Comparison of ENCODE assay signal across 8 mouse cellular contexts in the genomic region with DNA sequence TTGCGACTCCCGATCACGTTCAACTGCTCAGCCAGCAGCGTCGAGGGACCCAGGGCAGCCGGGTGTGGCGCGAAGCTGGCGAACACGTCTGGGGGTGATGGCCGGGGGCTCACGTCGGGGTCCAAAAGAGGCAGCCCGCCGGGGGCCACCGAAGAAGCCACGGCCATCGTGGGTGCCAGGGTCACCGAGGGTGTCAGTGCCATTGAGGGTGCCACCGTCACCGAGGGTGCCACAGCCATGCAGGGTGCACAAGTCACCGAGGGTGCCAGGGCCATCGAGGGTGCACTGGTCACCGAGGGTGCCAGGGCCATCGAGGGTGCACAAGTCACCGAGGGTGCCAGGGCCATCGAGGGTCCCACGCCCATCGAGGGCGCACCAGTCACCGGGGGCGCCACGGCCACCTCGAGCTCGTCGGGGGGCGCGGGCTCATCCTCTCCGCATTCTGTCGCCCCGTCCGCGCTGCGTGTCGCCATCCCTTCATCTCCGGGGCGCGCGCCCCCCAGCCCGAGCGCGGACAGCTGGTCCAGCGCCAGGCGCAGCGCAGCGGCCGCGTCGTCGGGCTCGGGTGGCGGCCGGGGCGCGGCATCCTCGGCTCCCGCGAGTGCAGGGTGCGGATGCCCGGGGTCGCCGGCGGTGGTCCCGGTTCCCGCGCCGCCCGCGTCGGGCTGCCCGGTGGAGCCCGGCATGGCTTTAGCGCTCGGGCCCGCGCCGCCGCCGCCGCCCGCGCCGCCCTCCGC. TPM values are rescaled to one million over a fixed set of nuclear protein-coding genes. Genes with fewer than 3 reads are reported as not detected.
A peak's percentile ranks its signal among the peaks of the same experiment; 100 is the strongest.
DNase-seq lines count a peak whose midpoint lies in the region; ATAC-seq and TF ChIP-seq lines count a peak whose summit lies in the region.

No protein-coding gene starts in this region.

- peaks cover 14% of the 10 kb centered on the region; the same call in 1 of the 2 replicates for H3K4me1 ChIP-seq in lung, embryonic 14.5 days (ENCODE audit: insufficient read depth)
- H3K4me1 ChIP-seq in heart, embryonic 16.5 days (ENCODE audit: control insufficient read depth, insufficient read depth, low read length) = peaks cover 22% of the 10 kb centered on the region
- H3K4me1 ChIP-seq in liver, postnatal 0 days (ENCODE audit: insufficient read depth) = peaks cover 46% of the 10 kb centered on the region
- peaks cover 12% of the 10 kb centered on the region; the same call in 1 of the 2 replicates for H3K4me1 ChIP-seq in stomach, postnatal 0 days (replicated peaks; ENCODE audit: control insufficient read depth, insufficient read depth)

- peak overlapping the region; percentile 77 for H3K4me2 ChIP-seq in lung, embryonic 14.5 days
- H3K4me2 ChIP-seq in heart, embryonic 16.5 days (ENCODE audit: low read depth, low read length) = peak overlapping the region; percentile 98
- H3K4me2 ChIP-seq in liver, postnatal 0 days (ENCODE audit: low read depth, low read length) = peak overlapping the region; percentile 99
- H3K4me2 ChIP-seq in stomach, postnatal 0 days (replicated peaks; ENCODE audit: low read depth) = peak overlapping the region; percentile 83

- TF ChIP-seq EP300 in liver, postnatal 0 days (IDR thresholded peaks at IDR 0.05; ENCODE audit: low read depth) = no peak
- no peak for TF ChIP-seq EP300 in stomach, postnatal 0 days (optimal IDR thresholded peaks at IDR 0.05)

- peak; percentile 4; the same call in 1 of the 2 replicates for ATAC-seq in lung, embryonic 14.5 days (ENCODE audit: insufficient read depth)
- peak; percentile 15 for ATAC-seq in heart, embryonic 16.5 days (replicated peaks; ENCODE audit: extremely low read depth, insufficient read depth, low FRiP score)
- ATAC-seq in liver, postnatal 0 days = peak; percentile 9
- peak; percentile 7; the same call in 1 of the 2 replicates for ATAC-seq in stomach, postnatal 0 days (ENCODE audit: low FRiP score, low TSS enrichment)

- peak; percentile 57 to 70 for DNase-seq in adrenal gland, adult (ENCODE audit: inconsistent age in 2 of 2, low spot score in 1 of 2)
- DNase-seq in adrenal gland, postnatal 10 days = no peak
- DNase-seq in lung, embryonic 14.5 days = peak; percentile 56
- DNase-seq in lung, postnatal 25 days (ENCODE audit: low spot score) = no peak
- DNase-seq in liver, postnatal 0 days = peak; percentile 38
- peak; percentile 50 for DNase-seq in stomach, postnatal 0 days (ENCODE audit: low spot score)
- DNase-seq in layer of hippocampus, adult 8-10 months (ENCODE audit: low spot score in 2 of 2) = no peak

- peak overlapping the region; percentile 95 for H3K4me3 ChIP-seq in lung, embryonic 14.5 days (ENCODE audit: low read depth, low read length)
- H3K4me3 ChIP-seq in heart, embryonic 16.5 days (ENCODE audit: low read length) = peak overlapping the region; percentile 75
- H3K4me3 ChIP-seq in liver, postnatal 0 days (ENCODE audit: low read depth, low read length) = peak overlapping the region; percentile 63
- peak overlapping the region; percentile 73 for H3K4me3 ChIP-seq in stomach, postnatal 0 days (ENCODE audit: low read depth, low read length)

- no peak for TF ChIP-seq CTCF in lung, embryonic 14.5 days (IDR thresholded peaks at IDR 0.05; ENCODE audit: low read depth)
- no peak for TF ChIP-seq CTCF in liver, postnatal 0 days (IDR thresholded peaks at IDR 0.05; ENCODE audit: low read depth)
- TF ChIP-seq CTCF in stomach, postnatal 0 days (IDR thresholded peaks at IDR 0.05; ENCODE audit: low read depth) = no peak

- H3K27me3 ChIP-seq in lung, embryonic 14.5 days (ENCODE audit: insufficient read depth, low read length) = no peaks in the 10 kb centered on the region
- H3K27me3 ChIP-seq in heart, embryonic 16.5 days (ENCODE audit: control insufficient read depth, insufficient read depth, low read length) = no peaks in the 10 kb centered on the region
- peaks cover 10% of the 10 kb centered on the region; the same call in 1 of the 2 replicates for H3K27me3 ChIP-seq in liver, postnatal 0 days (ENCODE audit: insufficient read depth, low read length)
- no peaks in the 10 kb centered on the region for H3K27me3 ChIP-seq in stomach, postnatal 0 days (ENCODE audit: control insufficient read depth, insufficient read depth, low read length)

- under 1% methylated on average over 91 of the region's 94 CpGs for WGBS in lung, embryonic 14.5 days
- WGBS in heart, embryonic 16.5 days = under 1% methylated on average over 83 of the region's 94 CpGs
- WGBS in liver, postnatal 0 days (ENCODE audit: insufficient replicate concordance) = 3% methylated on average over 63 of the region's 94 CpGs
- under 1% methylated on average over 44 of the region's 94 CpGs for WGBS in stomach, postnatal 0 days

- H3K9me3 ChIP-seq in lung, embryonic 14.5 days (ENCODE audit: low read depth, low read length) = no peaks in the 10 kb centered on the region
- H3K9me3 ChIP-seq in heart, embryonic 16.5 days (replicated peaks; ENCODE audit: control insufficient read depth, low read length) = no peaks in the 10 kb centered on the region
- H3K9me3 ChIP-seq in liver, postnatal 0 days (ENCODE audit: low read length) = no peaks in the 10 kb centered on the region
- no peaks in the 10 kb centered on the region for H3K9me3 ChIP-seq in stomach, postnatal 0 days (ENCODE audit: control insufficient read depth, low read length)

- peaks cover 50% of the 10 kb centered on the region for H3K36me3 ChIP-seq in lung, embryonic 14.5 days (ENCODE audit: insufficient read depth)
- peaks cover 23% of the 10 kb centered on the region for H3K36me3 ChIP-seq in heart, embryonic 16.5 days (ENCODE audit: control insufficient read depth, insufficient read depth)
- peaks cover 12% of the 10 kb centered on the region for H3K36me3 ChIP-seq in liver, postnatal 0 days (replicated peaks; ENCODE audit: insufficient read depth, low read length)
- peaks cover 5% of the 10 kb centered on the region for H3K36me3 ChIP-seq in stomach, postnatal 0 days (ENCODE audit: control insufficient read depth, insufficient read depth, low read length)

- peak overlapping the region; percentile 97 for H3K9ac ChIP-seq in lung, embryonic 14.5 days
- peak overlapping the region; percentile 87 for H3K9ac ChIP-seq in heart, embryonic 16.5 days (ENCODE audit: low read length)
- peak overlapping the region; percentile 76 for H3K9ac ChIP-seq in liver, postnatal 0 days (replicated peaks)
- H3K9ac ChIP-seq in stomach, postnatal 0 days (ENCODE audit: low read length) = peak overlapping the region; percentile 92

- peak overlapping the region; percentile 93 for H3K27ac ChIP-seq in lung, embryonic 14.5 days (ENCODE audit: low read depth)
- peak overlapping the region; percentile 44 for H3K27ac ChIP-seq in heart, embryonic 16.5 days (ENCODE audit: low read length)
- peak overlapping the region; percentile 57; the same call in 1 of the 2 replicates for H3K27ac ChIP-seq in liver, postnatal 0 days (ENCODE audit: low read depth)
- H3K27ac ChIP-seq in stomach, postnatal 0 days (replicated peaks) = peak overlapping the region; percentile 83

RNA-seq across cellular contexts. Expression of a gene that starts 0.6 kb away (rescaled TPM):
- total RNA-seq in adrenal gland, postnatal 10 days (2021) = 10 to 100 TPM; 19.6 to 21.8 TPM
- 7.4 and 8.6 TPM in 2 replicates for polyA plus RNA-seq in lung, embryonic 14.5 days (2014; fragmentation: Nextera tagmentation; extraction: Ambion mirVana)
- polyA plus RNA-seq in heart, embryonic 16.5 days (2015; fragmentation: Nextera tagmentation; extraction: Ambion mirVana) = 2.8 TPM in 2 replicates
- polyA plus RNA-seq in liver, postnatal 0 days (2015; fragmentation: Nextera tagmentation; extraction: Ambion mirVana) = 0.72 and 0.99 TPM in 2 replicates
- polyA plus RNA-seq in stomach, postnatal 0 days (2015; fragmentation: Nextera tagmentation; extraction: Ambion mirVana) = 4.1 and 4.5 TPM in 2 replicates
- total RNA-seq in layer of hippocampus, adult 8-10 months (2022) = 10 to 100 TPM; 17.0 to 19.6 (median 18.3) TPM

RNA-seq across cellular contexts. Expression of a gene that starts 12.4 kb away (rescaled TPM):
- 100 to 1,000 TPM; 103 to 113 TPM for total RNA-seq in adrenal gland, postnatal 10 days (2021)
- 224 and 268 TPM in 2 replicates for polyA plus RNA-seq in lung, embryonic 14.5 days (2014; fragmentation: Nextera tagmentation; extraction: Ambion mirVana)
- 136 and 155 TPM in 2 replicates for polyA plus RNA-seq in heart, embryonic 16.5 days (2015; fragmentation: Nextera tagmentation; extraction: Ambion mirVana)
- 33.4 and 33.5 TPM in 2 replicates for polyA plus RNA-seq in liver, postnatal 0 days (2015; fragmentation: Nextera tagmentation; extraction: Ambion mirVana)
- 81.1 and 82.9 TPM in 2 replicates for polyA plus RNA-seq in stomach, postnatal 0 days (2015; fragmentation: Nextera tagmentation; extraction: Ambion mirVana)
- total RNA-seq in layer of hippocampus, adult 8-10 months (2022) = 100 to 1,000 TPM; 149 to 154 (median 150) TPM

RNA-seq across cellular contexts. Expression of a gene that starts 19.7 kb away (rescaled TPM):
- total RNA-seq in adrenal gland, postnatal 10 days (2021) = 1,000 to 10,000 TPM; 1,321 to 1,365 TPM
- 663 and 669 TPM in 2 replicates for polyA plus RNA-seq in lung, embryonic 14.5 days (2014; fragmentation: Nextera tagmentation; extraction: Ambion mirVana)
- polyA plus RNA-seq in heart, embryonic 16.5 days (2015; fragmentation: Nextera tagmentation; extraction: Ambion mirVana) = 1,492 and 1,877 TPM in 2 replicates
- polyA plus RNA-seq in liver, postnatal 0 days (2015; fragmentation: Nextera tagmentation; extraction: Ambion mirVana) = 753 and 771 TPM in 2 replicates
- polyA plus RNA-seq in stomach, postnatal 0 days (2015; fragmentation: Nextera tagmentation; extraction: Ambion mirVana) = 859 and 899 TPM in 2 replicates
- 100 to 1,000 TPM; 320 to 446 (median 390) TPM for total RNA-seq in layer of hippocampus, adult 8-10 months (2022)

RNA-seq across cellular contexts. Expression of a gene that starts 30.6 kb away (rescaled TPM):
- total RNA-seq in adrenal gland, postnatal 10 days (2021) = under 1 TPM in 1 of 2 experiments, not detected in 1; 0.12 TPM
- polyA plus RNA-seq in lung, embryonic 14.5 days (2014; fragmentation: Nextera tagmentation; extraction: Ambion mirVana) = 0.61 and 0.77 TPM in 2 replicates
- 0.07 and 0.14 TPM in 2 replicates for polyA plus RNA-seq in heart, embryonic 16.5 days (2015; fragmentation: Nextera tagmentation; extraction: Ambion mirVana)
- polyA plus RNA-seq in liver, postnatal 0 days (2015; fragmentation: Nextera tagmentation; extraction: Ambion mirVana) = 0.08 and 0.20 TPM in 2 replicates
- polyA plus RNA-seq in stomach, postnatal 0 days (2015; fragmentation: Nextera tagmentation; extraction: Ambion mirVana) = 0.07 TPM in 2 replicates
- total RNA-seq in layer of hippocampus, adult 8-10 months (2022) = 10 to 100 TPM; 18.0 to 36.4 (median 30.4) TPM

RNA-seq across cellular contexts. Expression of a gene that starts 38.7 kb away (rescaled TPM):
- 10 to 100 TPM in 1 of 2 experiments, 1 to 10 TPM in 1; 7.6 to 18.7 TPM for total RNA-seq in adrenal gland, postnatal 10 days (2021)
- 0.68 and 1.2 TPM in 2 replicates for polyA plus RNA-seq in lung, embryonic 14.5 days (2014; fragmentation: Nextera tagmentation; extraction: Ambion mirVana)
- polyA plus RNA-seq in heart, embryonic 16.5 days (2015; fragmentation: Nextera tagmentation; extraction: Ambion mirVana) = 15.5 and 16.0 TPM in 2 replicates
- 1.5 and 1.8 TPM in 2 replicates for polyA plus RNA-seq in liver, postnatal 0 days (2015; fragmentation: Nextera tagmentation; extraction: Ambion mirVana)
- polyA plus RNA-seq in stomach, postnatal 0 days (2015; fragmentation: Nextera tagmentation; extraction: Ambion mirVana) = 12.2 and 12.8 TPM in 2 replicates
- total RNA-seq in layer of hippocampus, adult 8-10 months (2022) = 1 to 10 TPM; 5.8 to 7.4 (median 6.7) TPM

Comparison
In these comparisons a context has a peak if more than half of its experiments do, and no peak if none do; other contexts are left out.
1. DNase-seq: peak in adrenal gland, adult (2 of 2), lung, embryonic 14.5 days (single experiment), liver, postnatal 0 days (single experiment) and stomach, postnatal 0 days (single experiment); none in adrenal gland, postnatal 10 days (single experiment), lung, postnatal 25 days (single experiment) and layer of hippocampus, adult 8-10 months (0 of 2).
2. Peak in every context shown above with its lines, with median percentiles within 50 percentile points of each other: ATAC-seq, H3K27ac ChIP-seq, H3K4me2 ChIP-seq, H3K4me3 ChIP-seq and H3K9ac ChIP-seq.